Mouse (Mus musculus): ENCODE results near the gene Zfp324.

DNA sequence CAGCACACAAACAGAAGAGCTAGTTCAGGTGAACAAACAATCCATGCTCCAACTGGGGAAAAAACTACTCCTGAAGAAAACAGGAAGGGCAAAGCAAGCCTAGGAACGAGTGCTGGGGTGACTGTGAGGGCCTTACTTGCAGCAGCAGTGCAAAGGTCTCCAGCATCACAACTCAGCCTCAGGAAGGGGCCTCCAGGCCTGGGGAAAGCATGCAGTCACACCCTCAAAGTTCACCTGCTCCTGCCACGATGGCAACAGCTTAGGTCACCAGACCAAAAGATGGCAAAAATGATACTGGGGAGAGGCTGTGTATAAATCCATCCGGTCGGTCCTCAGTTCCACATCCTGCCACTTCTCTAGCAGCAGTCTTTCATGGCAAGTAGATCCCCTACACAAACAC lies 6.7 kb upstream of the Zfp324 start:
- TF ChIP-seq CTCF (IDR thresholded peaks at IDR 0.05): no peak
- TF ChIP-seq POLR2A (IDR thresholded peaks at IDR 0.05; ENCODE audit: insufficient read depth, low read depth, low read length): no peak

Data from heart, adult 2 months (tissue).